Mouse (Mus musculus) hindbrain, postnatal 0 days (tissue): ENCODE data around the gene Htra3. TPM values are rescaled to one million over a fixed set of nuclear protein-coding genes. Genes with fewer than 3 reads are reported as not detected.

Experiments used
- ATAC-seq: fragments of 200-750 bp; cut with Nextera tagmentation; 2 replicates; pipeline ENCODE4 v1.8.0; 2017; ENCODE audit warnings: mild to moderate bottlenecking, moderate TSS enrichment, moderate library complexity
- DNase-seq: peaks from one replicate; pipeline ENCODE4 v3.0.0-alpha.2; 2015; ENCODE audit warnings: low spot score
- H3K27ac ChIP-seq: fragments of 300-500 bp; sonication (generic); 2 replicates; pipeline ENCODE4 v1.5.1; 2014; ENCODE audit warnings: mild to moderate bottlenecking
- H3K27me3 ChIP-seq: fragments of 300-500 bp; sonication (generic); 2 replicates; pipeline ENCODE4 v1.6.1; 2014; ENCODE audit warnings: low read length, mixed read lengths; ENCODE audit not compliant: insufficient read depth
- H3K36me3 ChIP-seq: fragments of 300-500 bp; sonication (generic); 2 replicates; pipeline ENCODE4 v1.6.1; 2014; ENCODE audit warnings: low read length, mixed read lengths; ENCODE audit not compliant: insufficient read depth
- H3K4me1 ChIP-seq: fragments of 300-500 bp; sonication (generic); 2 replicates; pipeline ENCODE4 v1.6.1; 2014; ENCODE audit warnings: antibody characterized with exemption, low read length, mixed read lengths; ENCODE audit not compliant: insufficient read depth
- H3K4me2 ChIP-seq: fragments of 300-500 bp; sonication (generic); 2 replicates; pipeline ENCODE4 v1.6.1; 2014; ENCODE audit warnings: low read depth, mild to moderate bottlenecking, low read length, moderate library complexity, mixed read lengths
- H3K4me3 ChIP-seq: fragments of 300-500 bp; sonication (generic); 2 replicates; pipeline ENCODE4 v1.5.1; 2014; ENCODE audit warnings: low read length
- H3K9ac ChIP-seq: fragments of 300-500 bp; sonication (generic); replicated peaks from 2 replicates; pipeline ENCODE4 v1.6.1; 2014; ENCODE audit warnings: mild to moderate bottlenecking, low read length, moderate library complexity, mixed read lengths
- H3K9me3 ChIP-seq: fragments of 300-500 bp; sonication (generic); 2 replicates; pipeline ENCODE4 v1.6.1; 2016; ENCODE audit warnings: low read length, mixed read lengths
- CTCF ChIP-seq: IDR thresholded peaks from 2 replicates; pipeline ENCODE4 v1.5.1; 2016; ENCODE audit warnings: antibody characterized with exemption, control low read depth, low read depth
- WGBS: fragments of 180-500 bp; shearing (Covaris S2); extraction: QIAGEN DNeasy Blood & Tissue Kit; methylation state at CpG from one replicate; pipeline ENCODE4 v1.1.7; 2014; 5-methylcytosine and 5-hydroxymethylcytosine counted together
- polyA plus RNA-seq: library from polyadenylated mRNA; unstranded; fragments of >200 nt; fragmentation: Nextera tagmentation; extraction: Ambion mirVana; gene quantifications from 2 replicates; pipeline ENCODE4 v1.2.1, GENCODE M21; 2015
- total RNA-seq: library from RNA; depleted of rRNA; stranded (reverse); fragments of >200 nt; gene quantifications from 2 replicates; pipeline ENCODE4 v1.2.3, GENCODE M21; 2014

Htra3 gene
- total and polyA plus RNA-seq, 2 experiments from 2014 or later, result 19.6 to 36.5 TPM

- Histone ChIP-seq H3K9me3 (no peaks in the 10 kb centered on the region), H3K4me3 (no peak overlapping the region), H3K36me3 (no peaks in the 10 kb centered on the region), H3K4me2 (no peak overlapping the region), H3K27ac (no peak overlapping the region), H3K27me3 (no peaks in the 10 kb centered on the region), H3K9ac (no peak overlapping the region), H3K4me1 (no peaks in the 10 kb centered on the region)
- DNase-seq, result no peak
- no peak for TF ChIP-seq CTCF
- no peak for ATAC-seq
- WGBS, result 69% methylated on average over 6 of the region's 6 CpGs
These were observed 18.4 kb downstream of the Htra3 start for GRCm38 (mm10) chr5:35661210-35661609.

- Histone ChIP-seq H3K4me1 (no peaks in the 10 kb centered on the region), H3K4me2 (no peak overlapping the region), H3K27ac (no peak overlapping the region), H3K9me3 (no peaks in the 10 kb centered on the region), H3K9ac (no peak overlapping the region), H3K27me3 (no peaks in the 10 kb centered on the region), H3K4me3 (no peak overlapping the region), H3K36me3 (no peaks in the 10 kb centered on the region)
- no peak for TF ChIP-seq CTCF
- 56% methylated on average over 3 of the region's 3 CpGs for WGBS
- DNase-seq, result no peak
- ATAC-seq, result no peak
These were observed 20.1 kb downstream of the Htra3 start for GRCm38 (mm10) chr5:35659503-35659902.

- 88% methylated on average over 10 of the region's 10 CpGs for WGBS
These were observed 23.7 kb downstream of the Htra3 start for GRCm38 (mm10) chr5:35655753-35656485.

GRCm38 (mm10) chr5:35653743-35654395 lies 25.7 kb downstream of the Htra3 start:
- H3K27ac ChIP-seq, result no peak overlapping the region
- no peaks in the 10 kb centered on the region for H3K36me3 ChIP-seq
- TF ChIP-seq CTCF, result no peak
- no peak overlapping the region for H3K4me2 ChIP-seq
- H3K9ac ChIP-seq, result no peak overlapping the region
- ATAC-seq, result no peak
- no peaks in the 10 kb centered on the region for H3K27me3 ChIP-seq
- H3K4me3 ChIP-seq, result no peak overlapping the region
- H3K4me1 ChIP-seq, result no peaks in the 10 kb centered on the region
- no peaks in the 10 kb centered on the region for H3K9me3 ChIP-seq
- 74% methylated on average over 9 of the region's 9 CpGs for WGBS
- DNase-seq, result no peak

More at GRCm38 (mm10) chr5:35655753-35656485, 23.7 kb downstream of the Htra3 start:
- Histone ChIP-seq H3K4me3 (no peak overlapping the region), H3K27me3 (no peaks in the 10 kb centered on the region), H3K9ac (no peak overlapping the region), H3K27ac (no peak overlapping the region), H3K36me3 (no peaks in the 10 kb centered on the region), H3K4me1 (no peaks in the 10 kb centered on the region), H3K9me3 (no peaks in the 10 kb centered on the region), H3K4me2 (no peak overlapping the region)
- TF ChIP-seq CTCF, result no peak
- ATAC-seq, result no peak
- DNase-seq, result no peak

- Histone ChIP-seq H3K4me3 (no peak overlapping the region), H3K36me3 (no peaks in the 10 kb centered on the region), H3K4me1 (no peaks in the 10 kb centered on the region), H3K27ac (no peak overlapping the region), H3K27me3 (no peaks in the 10 kb centered on the region), H3K9me3 (no peaks in the 10 kb centered on the region), H3K9ac (no peak overlapping the region), H3K4me2 (no peak overlapping the region)
- ATAC-seq (no peak), DNase-seq (no peak)
- 88% methylated on average over 13 of the region's 13 CpGs for WGBS
- TF ChIP-seq CTCF, result no peak
These were observed 26.7 kb downstream of the Htra3 start for GRCm38 (mm10) chr5:35652872-35653271.

GRCm38 (mm10) chr5:35652319-35652718 lies 27.3 kb downstream of the Htra3 start:
- no peaks in the 10 kb centered on the region for H3K9me3 ChIP-seq
- no peak overlapping the region for H3K4me3 ChIP-seq
- ATAC-seq, result no peak
- no peaks in the 10 kb centered on the region for H3K36me3 ChIP-seq
- H3K9ac ChIP-seq, result no peak overlapping the region
- no peaks in the 10 kb centered on the region for H3K4me1 ChIP-seq
- H3K27me3 ChIP-seq, result no peaks in the 10 kb centered on the region
- H3K4me2 ChIP-seq, result no peak overlapping the region
- no peak for TF ChIP-seq CTCF
- no peak for DNase-seq
- no peak overlapping the region for H3K27ac ChIP-seq
- WGBS, result 81% methylated on average over 3 of the region's 3 CpGs

- no peaks in the 10 kb centered on the region for H3K4me1 ChIP-seq
- no peak overlapping the region for H3K4me3 ChIP-seq
- ATAC-seq, result no peak
- H3K36me3 ChIP-seq, result no peaks in the 10 kb centered on the region
- TF ChIP-seq CTCF, result no peak
- no peaks in the 10 kb centered on the region for H3K27me3 ChIP-seq
- no peak overlapping the region for H3K4me2 ChIP-seq
- H3K9ac ChIP-seq, result no peak overlapping the region
- H3K9me3 ChIP-seq, result no peaks in the 10 kb centered on the region
- no peak for DNase-seq
- H3K27ac ChIP-seq, result no peak overlapping the region
- 55% methylated on average over 2 of the region's 2 CpGs for WGBS
These were observed 31.4 kb downstream of the Htra3 start for GRCm38 (mm10) chr5:35648230-35648629.
